Mouse (Mus musculus) stomach, embryonic 14.5 days (tissue): ENCODE measurements around the gene Taf3. TPM values are rescaled to one million over a fixed set of nuclear protein-coding genes. Genes with fewer than 3 reads are reported as not detected.
A peak's percentile ranks its signal among the peaks of the same experiment; 100 is the strongest.

Experiments used
- ATAC-seq: fragments of 200-750 bp; cut with Nextera tagmentation; 2 replicates; pipeline ENCODE4 v1.8.0; 2017; ENCODE audit warnings: low read depth, moderate TSS enrichment; ENCODE audit not compliant: insufficient number of reproducible peaks, insufficient read depth, low FRiP score
- H3K27ac ChIP-seq: fragments of 300-500 bp; sonication (generic); 2 replicates; pipeline ENCODE4 v1.5.1; 2014; ENCODE audit warnings: mild to moderate bottlenecking, low read length, moderate library complexity, mixed read lengths
- H3K27me3 ChIP-seq: fragments of 300-500 bp; sonication (generic); 2 replicates; pipeline ENCODE4 v1.6.1; 2014; ENCODE audit warnings: low read length, control low read depth, mixed read lengths; ENCODE audit not compliant: control insufficient read depth, insufficient read depth
- H3K36me3 ChIP-seq: fragments of 300-500 bp; sonication (generic); 2 replicates; pipeline ENCODE4 v1.6.1; 2014; ENCODE audit warnings: mild to moderate bottlenecking, control low read depth, low read length, moderate library complexity, mixed read lengths; ENCODE audit not compliant: control insufficient read depth, insufficient read depth
- H3K4me1 ChIP-seq: fragments of 300-500 bp; sonication (generic); 2 replicates; pipeline ENCODE4 v1.6.1; 2014; ENCODE audit warnings: low read length, control low read depth, mixed read lengths; ENCODE audit not compliant: control insufficient read depth, insufficient read depth
- H3K4me2 ChIP-seq: fragments of 300-500 bp; sonication (generic); replicated peaks from 2 replicates; pipeline ENCODE4 v1.6.1; 2014; ENCODE audit warnings: low read depth, low read length, control low read depth
- H3K4me3 ChIP-seq: fragments of 300-500 bp; sonication (generic); 2 replicates; pipeline ENCODE4 v1.5.1; 2014; ENCODE audit warnings: low read depth, low read length, control low read depth
- H3K9ac ChIP-seq: fragments of 300-500 bp; sonication (generic); replicated peaks from 2 replicates; pipeline ENCODE4 v1.6.1; 2014; ENCODE audit warnings: low read depth, mild to moderate bottlenecking, control low read depth, low read length, moderate library complexity, mixed read lengths
- H3K9me3 ChIP-seq: fragments of 300-500 bp; sonication (generic); 2 replicates; pipeline ENCODE4 v1.6.1; 2016; ENCODE audit warnings: low read depth, low read length, control low read depth; ENCODE audit not compliant: control insufficient read depth
- WGBS: fragments of 180-500 bp; shearing (Covaris S2); extraction: QIAGEN DNeasy Blood & Tissue Kit; methylation state at CpG from one replicate; pipeline ENCODE4 v1.1.7; 2014; 5-methylcytosine and 5-hydroxymethylcytosine counted together
- polyA plus RNA-seq: library from polyadenylated mRNA; unstranded; fragments of >200 nt; fragmentation: Nextera tagmentation; extraction: Ambion mirVana; gene quantifications from 2 replicates; pipeline ENCODE4 v1.2.1, GENCODE M21; 2014

Taf3 gene
- polyA plus RNA-seq: 14.3 and 14.6 TPM in 2 replicates

GRCm38 (mm10) chr2:10048461-10048860 is at the start of gene Taf3:
TSS of gene Taf3 (minus strand) at chr2:10048596.
- H3K27ac ChIP-seq: peak within 1 kb of the TSS; percentile 27; the same call in 1 of the 2 replicates

DNA sequence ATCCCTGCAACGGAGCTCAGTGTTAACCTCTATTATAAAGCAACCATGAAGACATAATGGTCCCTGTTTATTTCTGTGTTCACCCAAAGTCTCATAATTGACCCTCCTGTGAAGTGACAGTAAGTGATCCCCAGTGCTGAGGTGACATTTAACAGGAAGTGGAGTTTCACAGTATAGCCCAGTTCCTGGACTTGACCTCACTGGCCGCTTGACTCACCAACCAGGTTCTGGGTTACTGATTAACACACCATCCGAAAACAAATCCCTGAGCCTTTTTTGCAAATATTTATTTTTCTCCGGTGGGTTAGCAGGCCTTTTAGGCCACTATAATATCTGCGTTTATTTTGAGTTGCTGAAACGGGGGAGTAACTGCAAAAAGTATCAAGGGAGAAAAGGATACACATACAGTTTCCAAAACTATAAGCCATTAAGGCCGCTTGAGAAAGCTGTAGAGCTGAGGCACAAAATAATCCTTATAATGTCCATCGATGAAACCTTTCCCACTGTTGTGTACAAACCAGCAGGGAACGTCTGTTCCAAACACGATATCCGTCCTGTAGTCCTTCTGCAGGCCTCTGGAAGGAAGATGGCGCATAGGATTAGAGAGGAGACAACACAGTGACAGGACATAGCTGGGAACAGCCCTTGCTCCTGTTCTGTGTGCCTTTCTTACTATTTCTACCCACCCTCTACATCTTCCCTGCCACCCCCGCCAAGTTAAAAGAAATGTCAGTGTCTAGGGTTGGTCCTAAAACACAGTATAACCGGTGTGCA is 46.1 kb upstream of the Taf3 start:
- Histone ChIP-seq H3K4me3 (no peak overlapping the region), H3K4me1 (no peaks in the 10 kb centered on the region), H3K9me3 (no peaks in the 10 kb centered on the region), H3K36me3 (peaks cover 29% of the 10 kb centered on the region), H3K9ac (no peak overlapping the region), H3K4me2 (0 out of 2 replicates have a peak overlapping the region, but pooled peaks have one; percentile 0), H3K27ac (peak overlapping the region; percentile 73; the same call in 1 of the 2 replicates), H3K27me3 (no peaks in the 10 kb centered on the region)
- peak; percentile 85 for ATAC-seq
- WGBS: 65% methylated on average over 14 of the region's 14 CpGs

More at GRCm38 (mm10) chr2:10048461-10048860, at the start of gene Taf3:
- Histone ChIP-seq H3K9me3 (no peaks in the 10 kb centered on the region), H3K4me2 (peak within 1 kb of the TSS; percentile 80), H3K27me3 (no peaks in the 10 kb centered on the region), H3K36me3 (no peaks in the 10 kb centered on the region), H3K4me3 (peak within 1 kb of the TSS; percentile 95), H3K4me1 (peaks cover 9% of the 10 kb centered on the region; the same call in 1 of the 2 replicates), H3K9ac (peak within 1 kb of the TSS; percentile 73)
- 0% methylated on average over 36 of the region's 36 CpGs for WGBS
- peak; percentile 94 for ATAC-seq

GRCm38 (mm10) chr2:10087256-10087850 is 39.0 kb upstream of the Taf3 start:
- ATAC-seq: no peak
- WGBS: 83% methylated on average over 8 of the region's 8 CpGs
- H3K27me3 ChIP-seq: no peaks in the 10 kb centered on the region
- no peak overlapping the region for H3K9ac ChIP-seq
- H3K36me3 ChIP-seq: peaks cover 48% of the 10 kb centered on the region
- no peaks in the 10 kb centered on the region for H3K9me3 ChIP-seq
- no peaks in the 10 kb centered on the region for H3K4me1 ChIP-seq
- H3K4me3 ChIP-seq: no peak overlapping the region
- no peak overlapping the region for H3K27ac ChIP-seq
- H3K4me2 ChIP-seq: no peak overlapping the region

- Histone ChIP-seq H3K27ac (no peak overlapping the region), H3K9ac (no peak overlapping the region), H3K4me2 (no peak overlapping the region), H3K4me3 (no peak overlapping the region), H3K36me3 (peaks cover 18% of the 10 kb centered on the region), H3K9me3 (no peaks in the 10 kb centered on the region), H3K27me3 (no peaks in the 10 kb centered on the region), H3K4me1 (peaks cover 22% of the 10 kb centered on the region)
- ATAC-seq: no peak
- 81% methylated on average over 1 of the region's 1 CpGs for WGBS
These were observed 34.3 kb upstream of the Taf3 start for GRCm38 (mm10) chr2:10082737-10083136.

DNA sequence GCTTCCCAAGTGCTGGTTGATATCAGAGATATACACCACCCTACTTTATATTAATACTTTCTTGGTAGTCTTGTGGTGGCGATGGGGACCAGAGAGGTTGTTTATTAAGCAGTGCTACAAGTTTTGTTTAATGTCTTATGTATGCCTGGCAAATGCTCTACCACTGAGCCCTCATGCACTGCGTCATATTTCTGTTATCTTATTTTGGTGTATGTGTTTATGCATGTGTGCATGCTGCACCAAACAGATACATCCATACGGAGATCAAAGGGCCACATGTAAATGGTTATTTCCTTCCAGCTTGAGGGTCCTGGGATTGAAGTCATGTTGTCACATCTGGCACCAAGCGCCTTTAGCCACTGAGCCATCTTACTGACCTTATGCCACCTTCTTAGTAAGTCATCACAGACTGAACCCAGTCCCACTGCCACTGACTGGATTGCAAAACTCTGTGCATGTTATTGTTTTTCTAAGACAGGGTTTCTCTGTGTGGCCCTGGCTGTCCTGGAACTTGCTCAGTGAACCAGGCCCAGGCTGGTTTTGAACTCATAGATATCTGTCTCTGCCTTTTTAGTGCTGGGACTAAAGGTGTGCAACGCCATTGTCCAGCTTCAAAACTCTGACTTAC is 33.2 kb upstream of the Taf3 start:
- Histone ChIP-seq H3K9me3 (no peaks in the 10 kb centered on the region), H3K4me3 (peak overlapping the region; percentile 92), H3K27me3 (no peaks in the 10 kb centered on the region), H3K9ac (no peak overlapping the region), H3K36me3 (peaks cover 7% of the 10 kb centered on the region), H3K4me1 (peaks cover 22% of the 10 kb centered on the region), H3K27ac (no peak overlapping the region), H3K4me2 (peak overlapping the region; percentile 52)
- 85% methylated on average over 5 of the region's 5 CpGs for whole genome bisulfite sequencing
- no peak for ATAC-seq

DNA sequence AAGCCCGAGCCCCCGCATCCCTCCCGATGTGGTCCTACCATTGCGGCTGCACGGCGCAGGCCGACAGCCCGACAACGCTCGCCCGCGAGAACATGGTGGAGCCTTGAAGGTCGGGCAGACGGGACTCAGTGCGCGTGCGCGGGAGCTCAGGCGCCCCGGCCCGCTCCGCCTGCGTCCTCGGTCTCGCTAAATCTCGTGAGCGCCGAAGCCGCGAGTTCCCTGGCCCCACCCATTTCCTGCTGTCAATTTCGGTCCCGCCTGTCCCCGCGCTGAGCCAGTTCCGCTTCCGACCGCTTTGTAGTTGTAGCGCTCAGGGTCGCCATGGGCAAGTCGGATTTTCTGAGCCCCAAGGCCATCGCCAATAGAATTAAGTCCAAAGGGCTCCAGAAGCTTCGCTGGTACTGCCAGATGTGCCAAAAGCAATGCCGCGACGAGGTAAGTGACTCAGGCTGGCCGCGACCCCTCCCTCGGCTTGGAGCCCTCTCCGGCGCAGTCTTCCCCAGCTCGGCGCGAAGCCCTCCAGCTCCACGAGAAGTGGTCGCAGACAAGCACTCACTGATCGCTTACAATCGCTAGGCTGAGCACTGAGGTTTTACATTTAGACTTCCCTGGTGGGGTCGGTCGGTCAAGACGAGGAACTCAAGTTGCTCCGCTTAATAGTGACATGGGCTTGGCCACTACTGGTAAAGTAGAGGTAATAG is 32.1 kb upstream of the Taf3 start, which contains the start of the genes Atp5c1 and Kin:
Gene Atp5c1 (minus strand): TSS at position 201 of the 701 bp plus-strand sequence.
Gene Kin (plus strand): TSS at position 284 of the 701 bp plus-strand sequence.
- H3K9me3 ChIP-seq: no peaks in the 10 kb centered on the region
- peak within 1 kb of the TSS; percentile 89 for H3K27ac ChIP-seq
- ATAC-seq: peak; percentile 96
- peak within 1 kb of the TSS; percentile 92 for H3K4me3 ChIP-seq
- no peaks in the 10 kb centered on the region for H3K27me3 ChIP-seq
- WGBS: under 1% methylated on average over 61 of the region's 61 CpGs
- peak within 1 kb of the TSS; percentile 97 for H3K9ac ChIP-seq
- peak within 1 kb of the TSS; percentile 62 for H3K4me2 ChIP-seq
- no peaks in the 10 kb centered on the region; the same call in none of the 2 replicates for H3K36me3 ChIP-seq
- H3K4me1 ChIP-seq: peaks cover 22% of the 10 kb centered on the region

DNA sequence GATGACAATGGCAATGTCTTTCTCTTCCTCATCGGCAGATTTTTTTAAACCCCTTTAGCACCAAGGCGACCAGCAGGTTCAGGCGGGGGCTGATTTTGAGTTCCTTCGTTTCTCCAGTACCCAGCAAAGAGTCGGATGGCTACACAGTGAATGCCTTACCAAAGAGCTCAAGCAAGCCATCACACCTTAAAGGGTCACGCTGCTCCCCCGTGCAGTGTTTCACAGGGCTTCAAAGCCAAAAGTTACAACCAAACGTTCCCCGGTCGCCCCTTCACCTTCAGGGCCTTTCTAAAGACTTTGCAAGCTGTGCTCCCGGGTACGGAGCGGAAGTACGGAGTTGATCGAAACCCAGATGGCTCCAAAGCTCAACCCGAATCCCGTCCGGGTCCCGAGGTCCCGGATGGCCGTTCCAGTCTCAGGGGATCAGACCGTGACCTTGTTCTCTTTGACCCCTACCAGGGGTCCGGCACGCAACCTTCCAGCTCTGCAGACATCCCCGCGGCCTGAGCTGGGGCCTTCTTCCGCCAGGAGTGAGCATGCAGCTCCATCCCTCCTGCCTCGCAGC is 31.4 kb upstream of the Taf3 start:
- Histone ChIP-seq H3K9me3 (no peaks in the 10 kb centered on the region), H3K4me2 (peak overlapping the region; percentile 62), H3K36me3 (no peaks in the 10 kb centered on the region; the same call in none of the 2 replicates), H3K4me3 (peak overlapping the region; percentile 92), H3K9ac (peak overlapping the region; percentile 97), H3K27ac (peak overlapping the region; percentile 89), H3K4me1 (peaks cover 22% of the 10 kb centered on the region), H3K27me3 (no peaks in the 10 kb centered on the region)
- peak; percentile 15 for ATAC-seq
- under 1% methylated on average over 28 of the region's 28 CpGs for WGBS
